Mouse (Mus musculus) adrenal gland, postnatal 10 days (tissue): ENCODE data around the gene Rab29. TPM values are rescaled to one million over a fixed set of nuclear protein-coding genes. Genes with fewer than 3 reads are reported as not detected.
"Not testable (repeated sequence)": the region's sequence is repeated elsewhere in the genome, so short reads cannot be mapped to it uniquely, and the experiment has no call there.

Experiments used
- DNase-seq: peaks from one replicate; pipeline ENCODE4 v3.0.0; 2021; ENCODE audit warnings: mixed read lengths
- long read RNA-seq, 2 experiments: library from polyadenylated mRNA; stranded (forward); transcript quantifications; one replicate each; pipeline ENCODE4 v2.0.0; 2021
- total RNA-seq, 2 experiments: library from RNA; stranded (reverse); gene quantifications; 2 replicates each; pipeline ENCODE4 v1.2.3; 2021

Rab29 gene
- 10 to 100 TPM; 14.1 to 15.7 TPM for total RNA-seq
- long read RNA-seq, experiment 1, transcript Rab29-202 (5 exons, 1,202 nt): major isoform, 13 of 18 reads
- long read RNA-seq, experiment 1, partial matches to known transcripts: 1 of 18 reads
- long read RNA-seq, experiment 1, other reads (novel, unspliced or antisense): 1 of 18 reads
- long read RNA-seq, experiment 2, transcript Rab29-202 (5 exons, 1,202 nt): major isoform, 7 of 9 reads
- long read RNA-seq, experiment 2, partial matches to known transcripts: 0 of 9 reads
- long read RNA-seq, experiment 2, other reads (novel, unspliced or antisense): 0 of 9 reads

- DNase-seq: peak; percentile 92
Measured at GRCm38 (mm10) chr1:131867093-131867945, at the start of gene Rab29. Gene Rab29 (plus strand): TSS chr1:131867224.

DNA sequence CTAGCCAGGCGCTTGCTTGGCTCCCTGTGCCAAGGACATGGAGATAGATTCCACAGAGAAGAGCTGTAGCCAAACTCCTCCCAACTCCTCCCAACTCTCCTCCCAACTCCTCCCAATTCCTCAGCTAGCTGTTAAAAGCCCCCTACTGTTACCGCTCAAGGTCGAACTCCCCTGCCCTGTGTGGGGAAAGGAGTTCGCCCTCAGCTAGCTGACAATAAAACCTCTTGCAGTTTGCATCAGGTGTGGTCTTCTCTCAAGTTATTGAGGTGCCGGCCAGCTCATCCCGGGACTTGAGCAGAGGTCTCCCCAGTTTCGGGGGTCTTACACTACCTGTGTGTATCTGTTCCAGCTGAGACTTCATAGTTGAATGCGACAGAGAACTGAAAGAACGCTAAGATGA is 46.7 kb upstream of the Rab29 start:
- DNase-seq: not testable (repeated sequence)

DNA sequence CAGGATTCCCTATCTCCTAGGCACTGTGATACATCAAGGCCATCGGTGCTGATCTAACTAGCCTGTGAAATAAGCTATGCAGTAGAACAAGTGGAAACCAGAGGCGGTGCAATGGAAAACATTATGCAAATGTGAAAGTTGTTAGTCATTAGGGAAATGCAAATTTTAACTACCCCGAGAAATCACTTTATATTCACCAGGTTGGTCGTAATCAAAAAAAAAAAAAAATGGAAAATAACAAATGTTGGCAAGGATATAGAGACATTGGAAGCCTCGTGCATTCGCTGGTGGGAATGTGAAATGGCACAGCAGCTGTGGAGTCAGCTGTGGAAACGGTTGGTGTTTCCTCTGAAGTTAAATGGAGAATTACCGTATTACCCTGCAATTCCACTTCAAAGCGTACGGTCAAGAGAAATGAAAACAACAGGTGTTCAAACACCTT is 46.1 kb upstream of the Rab29 start:
- no peak for DNase-seq

DNA sequence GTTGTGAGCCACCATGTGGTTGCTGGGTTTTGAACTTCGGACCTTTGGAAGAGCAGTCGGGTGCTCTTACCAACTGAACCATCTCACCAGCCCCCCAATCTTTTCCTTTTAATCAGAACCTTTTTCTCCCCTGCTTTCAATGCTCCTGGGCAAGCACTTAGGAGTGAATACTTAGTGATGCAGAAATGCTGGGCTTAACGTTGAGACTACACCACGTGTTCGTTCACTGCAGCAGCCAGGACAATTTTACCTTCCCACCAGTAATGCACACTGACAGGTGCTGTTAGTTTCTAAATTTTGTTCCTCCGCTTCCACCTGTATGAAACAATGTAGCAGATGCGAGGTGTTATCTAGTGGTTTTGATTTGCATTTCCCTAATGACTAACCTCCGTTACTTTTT is 44.7 kb upstream of the Rab29 start:
- DNase-seq: no peak

DNA sequence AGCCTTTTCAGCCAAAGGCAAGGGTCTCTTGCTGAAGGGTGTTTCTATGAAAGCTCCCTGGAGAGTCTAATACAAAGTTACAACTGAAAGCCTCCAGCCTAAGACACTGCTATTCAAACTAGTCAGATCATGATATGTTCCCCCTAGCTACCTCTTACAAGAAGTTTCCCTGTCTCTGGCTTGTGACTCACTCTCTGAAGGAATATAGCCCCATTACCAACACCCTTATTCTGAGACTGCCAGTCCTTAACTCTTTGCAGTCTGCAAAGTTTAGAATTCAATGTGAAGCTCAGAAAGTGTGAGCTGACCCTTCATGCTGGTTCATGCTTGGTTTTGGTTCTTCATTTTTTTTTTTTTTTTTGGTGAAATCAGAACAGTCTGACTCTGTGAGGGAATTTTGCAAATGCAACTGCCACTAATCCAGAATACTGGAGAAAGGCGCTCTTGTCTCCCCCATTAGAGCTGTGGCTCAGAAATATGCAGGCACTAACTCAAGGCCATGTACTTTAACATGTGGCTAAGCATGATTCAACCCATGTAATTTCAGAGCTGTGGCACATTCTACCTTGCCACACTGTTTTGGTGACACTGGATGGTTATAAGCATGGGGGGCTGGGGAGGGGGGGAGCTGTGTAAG is 44.0 kb upstream of the Rab29 start:
- no peak for DNase-seq

DNA sequence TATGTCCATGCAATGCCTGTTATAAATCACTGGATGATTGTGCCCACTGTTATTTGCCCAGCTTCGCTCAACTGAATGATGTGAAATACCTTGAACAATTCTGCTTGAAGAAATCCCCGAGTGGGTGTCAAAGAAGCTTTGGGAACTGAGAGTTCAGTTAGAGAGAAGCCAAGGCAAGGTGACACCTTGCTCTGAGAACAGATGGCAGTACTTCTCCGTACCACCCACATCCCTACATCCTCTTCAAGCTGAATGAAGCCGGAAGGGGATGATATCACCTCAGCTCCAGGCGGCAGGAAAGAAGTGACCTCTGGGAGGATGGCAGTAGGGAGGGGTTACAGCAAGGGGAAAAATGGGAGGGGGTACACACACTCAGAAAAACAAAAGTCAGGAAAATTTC is 43.5 kb upstream of the Rab29 start:
- DNase-seq: no peak

- no peak for DNase-seq
Measured at GRCm38 (mm10) chr1:131824528-131825181, 42.4 kb upstream of the Rab29 start.

- DNase-seq: no peak
Measured at GRCm38 (mm10) chr1:131827207-131827786, 39.7 kb upstream of the Rab29 start, which contains the start of gene Slc41a1. Gene Slc41a1 (plus strand): TSS chr1:131827493.

- DNase-seq: peak; percentile 99
Measured at GRCm38 (mm10) chr1:131827787-131828258, 39.2 kb upstream of the Rab29 start.

DNA sequence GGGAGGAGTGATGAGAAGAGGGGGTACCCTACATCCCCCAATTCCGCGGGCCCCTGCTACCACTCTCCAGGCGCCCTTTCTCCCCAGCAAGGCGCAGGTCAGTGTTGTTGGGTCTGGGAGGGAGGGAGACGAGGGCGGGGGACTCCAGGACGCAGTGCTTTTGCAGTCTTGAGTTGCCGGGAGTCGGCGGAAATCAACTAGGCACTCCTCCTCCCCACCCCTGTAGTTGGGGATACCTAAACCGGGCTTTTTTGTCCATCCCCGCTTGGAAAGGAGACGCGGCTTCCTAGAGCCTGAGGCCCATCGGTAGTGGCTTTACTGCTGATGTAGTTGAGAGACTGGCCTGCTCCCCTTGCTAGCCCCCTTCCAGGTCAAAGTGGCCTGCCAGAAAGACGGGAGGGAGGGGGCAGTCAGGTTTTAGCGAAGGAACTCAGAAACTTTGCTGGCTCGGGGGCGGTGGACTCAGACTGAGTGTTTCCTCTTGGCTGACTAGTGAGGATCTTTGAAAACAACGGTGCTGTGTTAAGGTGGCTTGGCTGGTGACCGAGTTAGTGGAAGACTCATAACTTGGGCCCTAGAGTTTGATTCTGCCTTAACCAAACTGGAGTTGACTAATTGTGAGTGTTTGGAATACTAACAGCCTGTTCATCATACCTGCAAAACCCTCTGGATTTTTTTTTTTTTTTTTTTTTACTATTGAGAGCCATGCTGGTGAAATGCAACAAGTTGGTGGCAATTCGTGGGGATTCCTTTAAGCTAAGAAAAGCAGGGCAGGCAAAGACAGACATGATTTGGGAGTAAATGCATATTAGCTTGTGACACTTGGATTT is 38.5 kb upstream of the Rab29 start:
- no peak for DNase-seq

DNA sequence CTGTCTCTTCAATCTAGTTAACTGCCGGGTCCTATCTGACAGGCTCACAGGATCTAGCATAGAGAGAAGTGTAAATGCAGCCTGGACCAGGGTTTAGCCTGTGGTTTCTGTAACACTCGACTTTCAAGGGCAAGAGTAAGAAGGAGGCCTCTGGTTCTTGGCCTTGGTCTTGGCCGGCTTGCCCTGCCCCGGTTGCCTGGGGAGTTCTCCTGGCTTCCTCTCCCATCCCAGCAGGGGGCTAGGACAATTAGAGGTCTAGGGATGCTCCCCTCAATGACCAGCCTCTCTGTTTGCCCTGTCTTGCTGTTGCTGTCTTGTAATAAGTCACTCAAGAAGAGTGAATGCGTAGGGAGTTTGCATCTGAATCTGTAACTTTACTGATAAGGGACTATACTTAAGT is 37.7 kb upstream of the Rab29 start:
- DNase-seq: no peak

- DNase-seq: no peak
Measured at GRCm38 (mm10) chr1:131830561-131830960, 36.5 kb upstream of the Rab29 start.

GRCm38 (mm10) chr1:131830971-131831641 is 35.9 kb upstream of the Rab29 start:
- no peak for DNase-seq

GRCm38 (mm10) chr1:131837035-131837434 is 30.0 kb upstream of the Rab29 start:
- no peak for DNase-seq

GRCm38 (mm10) chr1:131838542-131838941 is 28.5 kb upstream of the Rab29 start:
- DNase-seq: peak; percentile 66

DNA sequence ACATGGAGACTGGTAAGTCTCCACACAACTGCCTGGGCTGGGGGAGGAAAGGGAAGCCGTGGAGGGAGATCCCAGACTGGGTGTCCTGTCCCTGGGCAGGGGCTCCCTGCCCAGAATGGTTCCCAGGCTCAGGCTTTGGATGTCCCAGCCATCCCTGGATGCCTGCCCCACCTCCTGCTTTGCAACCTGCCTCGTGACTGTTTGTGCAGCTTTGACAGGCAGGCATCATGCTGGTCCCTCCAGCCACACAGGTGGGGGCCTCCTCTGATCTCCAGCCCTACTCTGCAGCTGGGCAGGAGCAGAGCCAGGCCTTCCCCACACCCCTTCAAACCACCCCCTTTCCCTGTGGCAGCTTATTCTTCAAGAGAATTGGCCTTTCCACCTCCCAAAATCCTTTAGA is 27.7 kb upstream of the Rab29 start:
- no peak for DNase-seq

DNA sequence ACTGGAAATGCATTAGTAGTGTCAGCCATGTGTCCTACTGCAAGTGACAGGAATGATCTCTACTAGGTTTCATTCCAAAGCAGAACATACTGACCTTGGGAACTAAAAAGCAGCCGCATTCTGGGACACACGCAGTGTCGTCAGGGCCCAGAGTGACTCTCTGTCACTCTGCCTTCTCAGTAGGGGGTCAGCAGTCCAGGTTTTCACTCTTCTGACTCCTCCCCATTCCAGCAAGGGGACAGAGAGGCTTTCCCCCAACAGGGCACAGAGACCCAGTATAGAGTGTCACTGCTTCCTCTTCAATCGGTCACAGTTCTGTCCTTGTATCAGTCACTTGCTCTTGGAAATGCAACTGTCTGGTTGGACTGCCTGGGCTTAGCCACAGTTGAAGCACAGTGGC is 24.8 kb upstream of the Rab29 start:
- peak; percentile 36 for DNase-seq

DNA sequence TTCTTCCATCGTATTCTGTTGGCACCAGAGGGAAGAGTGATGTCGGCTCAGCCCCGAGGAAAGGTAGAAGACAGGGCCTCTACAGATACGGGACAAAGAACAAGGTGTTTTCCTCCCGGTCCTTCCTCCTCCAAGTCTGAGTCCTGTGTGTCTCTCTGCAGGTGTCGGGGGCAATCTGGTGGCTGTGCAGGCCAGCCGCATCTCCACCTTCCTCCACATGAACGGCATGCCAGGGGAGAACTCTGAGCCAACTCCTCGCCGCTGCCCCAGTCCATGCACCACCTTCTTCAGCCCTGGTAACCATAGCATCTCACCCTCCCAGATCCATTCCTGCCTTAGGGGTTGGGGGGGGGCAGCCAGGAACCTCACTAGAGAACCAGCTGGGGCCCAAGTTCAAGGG is 23.3 kb upstream of the Rab29 start:
- DNase-seq: no peak

DNA sequence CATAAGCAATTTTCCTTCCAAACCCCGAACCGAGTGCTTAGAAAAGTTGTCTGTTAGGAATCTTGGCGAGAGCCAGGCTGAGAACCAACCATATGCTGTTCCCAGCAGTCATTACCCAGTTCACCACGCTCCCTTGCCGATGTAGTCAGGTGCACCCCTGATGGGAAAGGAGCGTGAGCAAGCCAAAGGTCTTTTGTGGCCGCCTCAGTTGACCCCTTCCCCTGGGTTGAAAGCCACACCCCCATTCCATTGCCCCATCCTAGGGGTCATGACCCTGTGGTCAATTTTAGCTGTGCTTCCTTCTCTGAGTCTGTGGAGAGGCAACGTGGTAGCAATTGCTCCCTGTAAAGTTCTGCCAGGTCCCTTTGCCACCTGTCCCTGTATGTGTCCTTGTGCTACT is 22.1 kb upstream of the Rab29 start:
- no peak for DNase-seq

- peak; percentile 79 for DNase-seq
Measured at GRCm38 (mm10) chr1:131846255-131846654, 20.8 kb upstream of the Rab29 start.
